Mouse (Mus musculus): ENCODE measurements around the gene Snrnp25. TPM values are rescaled to one million over a fixed set of nuclear protein-coding genes. Genes with fewer than 3 reads are reported as not detected.

Gene Snrnp25
- polyA plus RNA-seq, 1 experiment from 2014 or later = 47.8 TPM

DNA sequence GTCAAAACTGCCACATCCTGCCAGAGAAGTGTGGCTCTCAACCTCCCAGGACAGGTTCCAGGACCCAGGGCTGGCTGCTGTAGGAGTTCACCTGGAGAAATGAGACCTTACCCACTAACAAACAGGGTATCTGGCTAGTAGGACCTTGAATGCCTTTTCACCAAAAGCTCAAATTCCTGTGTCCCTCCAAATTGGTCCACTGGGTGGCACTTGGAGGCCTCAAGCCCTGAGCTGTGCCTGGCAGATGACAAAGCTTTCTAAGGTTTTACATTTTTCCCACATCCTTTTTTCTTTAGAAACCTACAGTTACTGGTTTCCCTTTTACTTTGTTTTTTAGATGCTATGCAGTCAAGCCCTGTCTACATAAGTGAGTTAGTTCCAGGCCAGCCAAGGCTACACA is 41.9 kb downstream of the Snrnp25 start:
- Histone ChIP-seq H3K4me3 (replicated peaks) (no peak overlapping the region), H3K9ac (no peak overlapping the region), H3K9me3 (replicated peaks) (no peaks in the 10 kb centered on the region), H3K4me2 (replicated peaks) (no peak overlapping the region), H3K4me1 (peaks cover 22% of the 10 kb centered on the region), H3K27ac (replicated peaks) (no peak overlapping the region), H3K36me3 (peaks cover 57% of the 10 kb centered on the region), H3K27me3 (no peaks in the 10 kb centered on the region)
- no peak for ATAC-seq (ENCODE audit: insufficient number of reproducible peaks, low FRiP score, low TSS enrichment, low read depth)

GRCm38 (mm10) chr11:32248350-32248749 is 43.1 kb downstream of the Snrnp25 start:
- no peaks in the 10 kb centered on the region for H3K9me3 ChIP-seq (replicated peaks)
- no peak overlapping the region for H3K4me2 ChIP-seq (replicated peaks)
- ATAC-seq (ENCODE audit: insufficient number of reproducible peaks, low FRiP score, low TSS enrichment, low read depth) = no peak
- no peaks in the 10 kb centered on the region for H3K27me3 ChIP-seq
- WGBS = 78% methylated on average over 3 of the region's 3 CpGs
- no peak overlapping the region for H3K27ac ChIP-seq (replicated peaks)
- H3K4me3 ChIP-seq (replicated peaks) = no peak overlapping the region
- peaks cover 69% of the 10 kb centered on the region for H3K36me3 ChIP-seq
- H3K9ac ChIP-seq = no peak overlapping the region
- peaks cover 17% of the 10 kb centered on the region for H3K4me1 ChIP-seq

GRCm38 (mm10) chr11:32250880-32251763 is 45.9 kb downstream of the Snrnp25 start:
- Histone ChIP-seq H3K36me3 (peaks cover 69% of the 10 kb centered on the region), H3K4me3 (replicated peaks) (no peak overlapping the region), H3K27me3 (no peaks in the 10 kb centered on the region), H3K9me3 (replicated peaks) (no peaks in the 10 kb centered on the region), H3K27ac (replicated peaks) (no peak overlapping the region), H3K9ac (no peak overlapping the region), H3K4me2 (replicated peaks) (no peak overlapping the region), H3K4me1 (no peaks in the 10 kb centered on the region)
- WGBS = 83% methylated on average over 8 of the region's 8 CpGs
- ATAC-seq (ENCODE audit: insufficient number of reproducible peaks, low FRiP score, low TSS enrichment, low read depth) = no peak

DNA sequence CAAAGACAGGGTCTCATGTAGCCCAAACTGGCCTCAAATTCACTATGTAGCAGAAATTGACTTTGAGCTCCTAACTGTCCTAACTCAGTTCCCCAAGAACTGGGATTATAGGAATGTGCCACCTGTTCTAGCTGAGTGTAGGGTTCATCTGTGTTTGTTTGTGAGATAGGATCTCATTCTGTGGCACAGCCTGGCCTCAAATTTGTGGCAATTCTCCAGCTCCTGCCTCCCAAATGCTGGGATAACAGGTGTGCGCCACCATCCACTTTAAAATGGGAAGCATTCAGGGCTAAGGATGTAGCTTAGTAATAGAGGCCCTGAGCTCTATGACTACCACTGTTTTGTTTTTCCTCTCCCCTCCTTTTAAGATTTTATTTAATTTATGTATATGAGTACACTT is 47.9 kb downstream of the Snrnp25 start:
- no peak overlapping the region for H3K27ac ChIP-seq (replicated peaks)
- peaks cover 52% of the 10 kb centered on the region for H3K36me3 ChIP-seq
- ATAC-seq (ENCODE audit: insufficient number of reproducible peaks, low FRiP score, low TSS enrichment, low read depth) = no peak
- H3K9me3 ChIP-seq (replicated peaks) = no peaks in the 10 kb centered on the region
- H3K4me3 ChIP-seq (replicated peaks) = no peak overlapping the region
- no peaks in the 10 kb centered on the region for H3K27me3 ChIP-seq
- no peak overlapping the region for H3K9ac ChIP-seq
- WGBS = 93% methylated on average over 1 of the region's 1 CpGs
- no peak overlapping the region for H3K4me2 ChIP-seq (replicated peaks)
- no peaks in the 10 kb centered on the region for H3K4me1 ChIP-seq

- no peaks in the 10 kb centered on the region for H3K9me3 ChIP-seq (replicated peaks)
- H3K4me2 ChIP-seq (replicated peaks) = no peak overlapping the region
- H3K4me3 ChIP-seq (replicated peaks) = no peak overlapping the region
- WGBS = 89% methylated on average over 1 of the region's 1 CpGs
- H3K9ac ChIP-seq = no peak overlapping the region
- no peaks in the 10 kb centered on the region for H3K4me1 ChIP-seq
- no peak for ATAC-seq (ENCODE audit: insufficient number of reproducible peaks, low FRiP score, low TSS enrichment, low read depth)
- H3K27me3 ChIP-seq = no peaks in the 10 kb centered on the region
- H3K36me3 ChIP-seq = peaks cover 37% of the 10 kb centered on the region
- no peak overlapping the region for H3K27ac ChIP-seq (replicated peaks)
Observed at GRCm38 (mm10) chr11:32256146-32256545, 50.9 kb downstream of the Snrnp25 start.

DNA sequence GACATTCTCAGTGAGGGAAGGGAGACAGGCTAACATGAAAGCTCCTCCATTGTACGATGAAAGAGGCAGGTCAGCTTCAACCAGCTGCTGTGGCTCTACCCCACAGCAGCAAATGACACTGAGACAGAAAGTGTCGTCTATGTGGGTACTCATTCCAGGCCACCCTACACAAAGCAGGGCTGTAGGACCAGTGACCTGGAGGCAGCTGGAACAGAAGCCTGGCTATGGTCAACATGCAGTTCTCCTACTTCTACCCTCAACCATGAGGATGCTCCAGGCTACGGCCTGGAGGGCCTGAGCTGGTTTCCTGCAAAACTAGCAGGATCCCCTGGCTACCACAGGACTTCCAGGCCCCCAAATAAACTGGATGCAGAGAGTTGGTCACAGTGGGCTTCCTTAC is 51.4 kb downstream of the Snrnp25 start:
- Histone ChIP-seq H3K9me3 (replicated peaks) (no peaks in the 10 kb centered on the region), H3K9ac (no peak overlapping the region), H3K27me3 (no peaks in the 10 kb centered on the region), H3K4me1 (no peaks in the 10 kb centered on the region), H3K4me2 (replicated peaks) (no peak overlapping the region), H3K36me3 (peaks cover 33% of the 10 kb centered on the region), H3K27ac (replicated peaks) (no peak overlapping the region), H3K4me3 (replicated peaks) (no peak overlapping the region)
- no peak for ATAC-seq (ENCODE audit: insufficient number of reproducible peaks, low FRiP score, low TSS enrichment, low read depth)
- 80% methylated on average over 3 of the region's 3 CpGs for WGBS

Other genes starting within 250 kb of the Snrnp25 start
- not detected in 2 replicates for gene 4930524B15Rik, start 239.8 kb upstream of the Snrnp25 start, polyA plus RNA-seq (2015; fragmentation: Nextera tagmentation; extraction: Ambion mirVana)
- 4.6 and 7.7 TPM in 2 replicates for gene Nsg2, start 205.0 kb upstream of the Snrnp25 start, polyA plus RNA-seq (2015; fragmentation: Nextera tagmentation; extraction: Ambion mirVana)
- gene Il9r, start 5.1 kb upstream of the Snrnp25 start, polyA plus RNA-seq (2015; fragmentation: Nextera tagmentation; extraction: Ambion mirVana) = 0.08 and 0.13 TPM in 2 replicates
- 78.2 and 88.7 TPM in 2 replicates for gene Rhbdf1, start 16.9 kb downstream of the Snrnp25 start, polyA plus RNA-seq (2015; fragmentation: Nextera tagmentation; extraction: Ambion mirVana)
- 36.1 and 38.9 TPM in 2 replicates for gene Mpg, start 21.1 kb downstream of the Snrnp25 start, polyA plus RNA-seq (2015; fragmentation: Nextera tagmentation; extraction: Ambion mirVana)
- 41.2 and 44.0 TPM in 2 replicates for gene Nprl3, start 62.3 kb downstream of the Snrnp25 start, polyA plus RNA-seq (2015; fragmentation: Nextera tagmentation; extraction: Ambion mirVana)
- gene Hba-x, start 71.0 kb downstream of the Snrnp25 start, polyA plus RNA-seq (2015; fragmentation: Nextera tagmentation; extraction: Ambion mirVana) = 59.0 and 98.8 TPM in 2 replicates
- gene Hba-a1, start 78.1 kb downstream of the Snrnp25 start, polyA plus RNA-seq (2015; fragmentation: Nextera tagmentation; extraction: Ambion mirVana) = 4,298 and 5,653 TPM in 2 replicates
- gene Hbq1b, start 81.5 kb downstream of the Snrnp25 start, polyA plus RNA-seq (2015; fragmentation: Nextera tagmentation; extraction: Ambion mirVana) = 0.77 and 1.3 TPM in 2 replicates
- 11,613 and 14,789 TPM in 2 replicates for gene Hba-a2, start 91.1 kb downstream of the Snrnp25 start, polyA plus RNA-seq (2015; fragmentation: Nextera tagmentation; extraction: Ambion mirVana)
- 0.67 and 0.84 TPM in 2 replicates for gene Hbq1a, start 94.7 kb downstream of the Snrnp25 start, polyA plus RNA-seq (2015; fragmentation: Nextera tagmentation; extraction: Ambion mirVana)
- gene Sh3pxd2b, start 142.4 kb downstream of the Snrnp25 start, polyA plus RNA-seq (2015; fragmentation: Nextera tagmentation; extraction: Ambion mirVana) = 32.3 and 33.9 TPM in 2 replicates
- 74.5 and 75.1 TPM in 2 replicates for gene Ubtd2, start 250.0 kb downstream of the Snrnp25 start, polyA plus RNA-seq (2015; fragmentation: Nextera tagmentation; extraction: Ambion mirVana)

Measured in embryonic facial prominence, embryonic 15.5 days (tissue).